Mouse (Mus musculus): ENCODE data around the gene Sp4. TPM values are rescaled to one million over a fixed set of nuclear protein-coding genes. Genes with fewer than 3 reads are reported as not detected.

The Sp4 gene
- polyA plus RNA-seq (2014; fragmentation: Illumina TruSeq; extraction: RNeasy Lipid Tissue Mini Kit (QIAGEN cat#74804); ENCODE audit: low read depth, low replicate concordance): 7.0 TPM

GRCm38 (mm10) chr12:118301072-118301865, at the start of gene Sp4:
Gene Sp4 (minus strand): TSS chr12:118301440.

GRCm38 (mm10) chr12:118198386-118199093, 102.7 kb downstream of the Sp4 start, which contains the start of gene Dnah11:
Gene Dnah11 (minus strand): TSS chr12:118199043.

Other genes starting within 250 kb of the Sp4 start
- gene Dnah11, start 102.4 kb downstream of the Sp4 start, polyA plus RNA-seq (2014; fragmentation: Illumina TruSeq; extraction: RNeasy Lipid Tissue Mini Kit (QIAGEN cat#74804); ENCODE audit: low read depth, low replicate concordance): 0.28 TPM